Mouse (Mus musculus): ENCODE results near the gene 2210010C04Rik. TPM values are rescaled to one million over a fixed set of nuclear protein-coding genes. Genes with fewer than 3 reads are reported as not detected.

The 2210010C04Rik gene
- not detected for total RNA-seq (2021)

- no peak for DNase-seq
Measured at GRCm38 (mm10) chr6:41035409-41035808, at the start of gene 2210010C04Rik. TSS of gene 2210010C04Rik (minus strand) at chr6:41035509.

- DNase-seq = no peak
Measured at GRCm38 (mm10) chr6:41080121-41080520, 44.8 kb upstream of the 2210010C04Rik start.

- no peak for DNase-seq
Measured at GRCm38 (mm10) chr6:41078539-41079303, 43.4 kb upstream of the 2210010C04Rik start.

- no peak for DNase-seq
Measured at GRCm38 (mm10) chr6:41075753-41076152, 40.4 kb upstream of the 2210010C04Rik start.

- no peak for DNase-seq
Measured at GRCm38 (mm10) chr6:41063332-41063731, 28.0 kb upstream of the 2210010C04Rik start.

GRCm38 (mm10) chr6:41062746-41063145 is 27.4 kb upstream of the 2210010C04Rik start:
- no peak for DNase-seq

GRCm38 (mm10) chr6:41062081-41062480 is 26.8 kb upstream of the 2210010C04Rik start:
- DNase-seq = no peak

GRCm38 (mm10) chr6:41061085-41061484 is 25.8 kb upstream of the 2210010C04Rik start:
- no peak for DNase-seq

GRCm38 (mm10) chr6:41057653-41058052 is 22.3 kb upstream of the 2210010C04Rik start:
- DNase-seq = no peak

- no peak for DNase-seq
Measured at GRCm38 (mm10) chr6:41055581-41055980, 20.3 kb upstream of the 2210010C04Rik start.

- DNase-seq = no peak
Measured at GRCm38 (mm10) chr6:41054379-41054778, 19.1 kb upstream of the 2210010C04Rik start.

GRCm38 (mm10) chr6:41051824-41052223 is 16.5 kb upstream of the 2210010C04Rik start:
- no peak for DNase-seq

- peak in 1 of 2 experiments; percentile 5 for DNase-seq
Measured at GRCm38 (mm10) chr6:41048602-41049001, 13.3 kb upstream of the 2210010C04Rik start.

- no peak for DNase-seq
Measured at GRCm38 (mm10) chr6:41047961-41048360, 12.7 kb upstream of the 2210010C04Rik start.

GRCm38 (mm10) chr6:41047202-41047601 is 11.9 kb upstream of the 2210010C04Rik start:
- DNase-seq = no peak

- DNase-seq = no peak
Measured at GRCm38 (mm10) chr6:41046553-41046952, 11.2 kb upstream of the 2210010C04Rik start.

GRCm38 (mm10) chr6:41044753-41045152 is 9.4 kb upstream of the 2210010C04Rik start:
- no peak for DNase-seq

GRCm38 (mm10) chr6:41044314-41044713 is 9.0 kb upstream of the 2210010C04Rik start:
- no peak for DNase-seq

GRCm38 (mm10) chr6:41032802-41033201 is 2.5 kb downstream of the 2210010C04Rik start:
- no peak for DNase-seq

- DNase-seq = no peak
Measured at GRCm38 (mm10) chr6:41032231-41032630, 3.1 kb downstream of the 2210010C04Rik start.

- no peak for DNase-seq
Measured at GRCm38 (mm10) chr6:41030821-41031220, 4.5 kb downstream of the 2210010C04Rik start.

- DNase-seq = no peak
Measured at GRCm38 (mm10) chr6:41027053-41027452, 8.3 kb downstream of the 2210010C04Rik start.

- no peak for DNase-seq
Measured at GRCm38 (mm10) chr6:41025873-41026650, 9.2 kb downstream of the 2210010C04Rik start.

- no peak for DNase-seq
Measured at GRCm38 (mm10) chr6:41019140-41019539, 16.2 kb downstream of the 2210010C04Rik start.

All from layer of hippocampus, postnatal 36 days (tissue).